In genomic region chr6:19991829-19992228, GRCm38 (mm10) we compare ENCODE assay signal across 22 mouse cellular contexts.
DNase-seq lines count a peak whose midpoint lies in the region; ATAC-seq and TF ChIP-seq lines count a peak whose summit lies in the region.
"Had no signal": no experiment of that assay in that cellular context is flagged by ENCODE, and none has a peak within 500 bp of the region (broad histone marks: within the 10 kb centered on the region; RNA-seq: fewer than 3 reads in every experiment).

No protein-coding gene starts in this region.

- ATAC-seq in liver, embryonic 14.5 days (ENCODE audit: insufficient read depth) = no peak
- no peak for ATAC-seq in liver, postnatal 0 days
- ATAC-seq in intestine, postnatal 0 days = no peak
- ATAC-seq: forebrain, embryonic 13.5 days; forebrain, embryonic 15.5 days; forebrain, postnatal 0 days had no signal

- no peaks in the 10 kb centered on the region for H3K27me3 ChIP-seq in liver, embryonic 14.5 days (ENCODE audit: control insufficient read depth, insufficient read depth, low read length)
- no peaks in the 10 kb centered on the region for H3K27me3 ChIP-seq in liver, postnatal 0 days (ENCODE audit: insufficient read depth, low read length)
- no peaks in the 10 kb centered on the region for H3K27me3 ChIP-seq in intestine, postnatal 0 days (replicated peaks; ENCODE audit: control insufficient read depth, insufficient read depth, low read length)
- H3K27me3 ChIP-seq: embryonic facial prominence, embryonic 13.5 days; embryonic facial prominence, embryonic 15.5 days; forebrain, embryonic 13.5 days; forebrain, embryonic 15.5 days had no signal

- H3K27ac ChIP-seq in liver, embryonic 14.5 days = no peak overlapping the region
- peak overlapping the region; percentile 49; the same call in 1 of the 2 replicates for H3K27ac ChIP-seq in liver, postnatal 0 days (ENCODE audit: low read depth)
- no peak overlapping the region for H3K27ac ChIP-seq in intestine, postnatal 0 days (ENCODE audit: low read depth, low read length)
- H3K27ac ChIP-seq: embryonic facial prominence, embryonic 13.5 days; embryonic facial prominence, embryonic 15.5 days; forebrain, embryonic 10.5 days; forebrain, embryonic 13.5 days; forebrain, embryonic 15.5 days had no signal

- H3K9ac ChIP-seq in liver, embryonic 14.5 days (replicated peaks) = no peak overlapping the region
- H3K9ac ChIP-seq in liver, postnatal 0 days (replicated peaks) = no peak overlapping the region
- H3K9ac ChIP-seq in intestine, postnatal 0 days (ENCODE audit: low read depth, low read length) = no peak overlapping the region
- H3K9ac ChIP-seq: embryonic facial prominence, embryonic 13.5 days; embryonic facial prominence, embryonic 15.5 days; forebrain, embryonic 13.5 days; forebrain, embryonic 15.5 days; forebrain, postnatal 0 days had no signal

- no peaks in the 10 kb centered on the region for H3K36me3 ChIP-seq in liver, embryonic 14.5 days (replicated peaks; ENCODE audit: control insufficient read depth, insufficient read depth, low read depth)
- no peaks in the 10 kb centered on the region for H3K36me3 ChIP-seq in liver, postnatal 0 days (replicated peaks; ENCODE audit: insufficient read depth, low read length)
- no peaks in the 10 kb centered on the region for H3K36me3 ChIP-seq in intestine, postnatal 0 days (ENCODE audit: control insufficient read depth, insufficient read depth)
- H3K36me3 ChIP-seq: embryonic facial prominence, embryonic 13.5 days; embryonic facial prominence, embryonic 15.5 days; forebrain, embryonic 10.5 days; forebrain, embryonic 15.5 days had no signal

- TF ChIP-seq EP300 in liver, embryonic 14.5 days (IDR thresholded peaks at IDR 0.05; ENCODE audit: low read depth) = no peak
- no peak for TF ChIP-seq EP300 in liver, postnatal 0 days (IDR thresholded peaks at IDR 0.05; ENCODE audit: low read depth)

- H3K4me2 ChIP-seq in liver, embryonic 14.5 days (ENCODE audit: low read depth) = no peak overlapping the region
- no peak overlapping the region for H3K4me2 ChIP-seq in liver, postnatal 0 days (ENCODE audit: low read depth, low read length)
- no peak overlapping the region for H3K4me2 ChIP-seq in intestine, postnatal 0 days (replicated peaks; ENCODE audit: low read depth)
- H3K4me2 ChIP-seq: embryonic facial prominence, embryonic 13.5 days; embryonic facial prominence, embryonic 15.5 days; forebrain, embryonic 13.5 days; forebrain, embryonic 15.5 days had no signal

- H3K4me3 ChIP-seq in liver, embryonic 14.5 days (ENCODE audit: insufficient read depth in 1 of 2, low read depth in 2 of 2, low read length in 2 of 2) = no peak overlapping the region
- no peak overlapping the region for H3K4me3 ChIP-seq in liver, postnatal 0 days (ENCODE audit: low read depth, low read length)
- no peak overlapping the region for H3K4me3 ChIP-seq in intestine, postnatal 0 days (ENCODE audit: low read depth, low read length)
- H3K4me3 ChIP-seq: embryonic facial prominence, embryonic 13.5 days; embryonic facial prominence, embryonic 15.5 days; erythroblast, embryonic 14.5 days; forebrain, embryonic 10.5 days; forebrain, embryonic 13.5 days; forebrain, embryonic 15.5 days had no signal

- DNase-seq in liver, embryonic 14.5 days (ENCODE audit: low read depth in 3 of 3, low spot score in 3 of 3) = peak; percentile 3 to 11 (median 7)
- DNase-seq in liver = no peak
- no peak for DNase-seq in liver, postnatal 0 days
- peak; percentile 6 for DNase-seq in yolk sac, embryonic 10.5 days (ENCODE audit: low spot score)
- DNase-seq: adrenal gland, adult 2 months; adrenal gland, postnatal 10 days; adrenal gland, postnatal 25 days; cerebellum, adult 11 months; cerebellum, adult 18-20 months; cerebellum, adult 8-10 months; cerebellum, adult 9-11 months; cerebellum, postnatal 14 days; cerebellum, postnatal 36 days; embryo, embryonic 11 days; forebrain, postnatal 0 days had no signal

- H3K4me1 ChIP-seq in liver, embryonic 14.5 days (replicated peaks; ENCODE audit: control insufficient read depth in 2 of 2, insufficient read depth in 2 of 2, low read length in 1 of 2) = no peaks in the 10 kb centered on the region
- H3K4me1 ChIP-seq in liver, postnatal 0 days (ENCODE audit: insufficient read depth) = no peaks in the 10 kb centered on the region
- H3K4me1 ChIP-seq in intestine, postnatal 0 days (replicated peaks; ENCODE audit: control insufficient read depth, insufficient read depth, low read length) = no peaks in the 10 kb centered on the region
- H3K4me1 ChIP-seq: embryonic facial prominence, embryonic 13.5 days; embryonic facial prominence, embryonic 15.5 days; forebrain, embryonic 10.5 days; forebrain, embryonic 13.5 days; forebrain, embryonic 15.5 days had no signal

- TF ChIP-seq CTCF in liver, embryonic 14.5 days (IDR thresholded peaks at IDR 0.05; ENCODE audit: low read depth) = no peak
- TF ChIP-seq CTCF in liver, postnatal 0 days (IDR thresholded peaks at IDR 0.05; ENCODE audit: low read depth) = no peak
- no peak for TF ChIP-seq CTCF in intestine, postnatal 0 days (IDR thresholded peaks at IDR 0.05; ENCODE audit: low read depth)

- H3K9me3 ChIP-seq in liver, embryonic 14.5 days (ENCODE audit: control insufficient read depth, low read length) = no peaks in the 10 kb centered on the region
- no peaks in the 10 kb centered on the region for H3K9me3 ChIP-seq in liver, postnatal 0 days (ENCODE audit: low read length)
- H3K9me3 ChIP-seq in intestine, postnatal 0 days (ENCODE audit: control insufficient read depth) = no peaks in the 10 kb centered on the region
- H3K9me3 ChIP-seq: embryonic facial prominence, embryonic 13.5 days; embryonic facial prominence, embryonic 15.5 days; forebrain, embryonic 10.5 days; forebrain, embryonic 13.5 days; forebrain, embryonic 15.5 days had no signal

- WGBS in liver, embryonic 14.5 days (ENCODE audit: insufficient replicate concordance) = 14% methylated on average over 1 of the region's 1 CpGs
- WGBS in liver, postnatal 0 days (ENCODE audit: insufficient replicate concordance) = 32% methylated on average over 1 of the region's 1 CpGs
- WGBS in intestine, postnatal 0 days = 7% methylated on average over 1 of the region's 1 CpGs

Comparison
In these comparisons a context has a peak if more than half of its experiments do, and no peak if none do; other contexts are left out.
1. DNase-seq: peak in liver, embryonic 14.5 days (3 of 3) and yolk sac, embryonic 10.5 days (single experiment); none in liver (single experiment) and liver, postnatal 0 days (single experiment).